Mouse (Mus musculus): ENCODE measurements around the gene Tmem167b. TPM values are rescaled to one million over a fixed set of nuclear protein-coding genes. Genes with fewer than 3 reads are reported as not detected.
"Not testable (repeated sequence)": the region's sequence is repeated elsewhere in the genome, so short reads cannot be mapped to it uniquely, and the experiment has no call there.

The Tmem167b gene
- polyA plus RNA-seq, 1 experiment from 2014 or later = 37.1 TPM

DNA sequence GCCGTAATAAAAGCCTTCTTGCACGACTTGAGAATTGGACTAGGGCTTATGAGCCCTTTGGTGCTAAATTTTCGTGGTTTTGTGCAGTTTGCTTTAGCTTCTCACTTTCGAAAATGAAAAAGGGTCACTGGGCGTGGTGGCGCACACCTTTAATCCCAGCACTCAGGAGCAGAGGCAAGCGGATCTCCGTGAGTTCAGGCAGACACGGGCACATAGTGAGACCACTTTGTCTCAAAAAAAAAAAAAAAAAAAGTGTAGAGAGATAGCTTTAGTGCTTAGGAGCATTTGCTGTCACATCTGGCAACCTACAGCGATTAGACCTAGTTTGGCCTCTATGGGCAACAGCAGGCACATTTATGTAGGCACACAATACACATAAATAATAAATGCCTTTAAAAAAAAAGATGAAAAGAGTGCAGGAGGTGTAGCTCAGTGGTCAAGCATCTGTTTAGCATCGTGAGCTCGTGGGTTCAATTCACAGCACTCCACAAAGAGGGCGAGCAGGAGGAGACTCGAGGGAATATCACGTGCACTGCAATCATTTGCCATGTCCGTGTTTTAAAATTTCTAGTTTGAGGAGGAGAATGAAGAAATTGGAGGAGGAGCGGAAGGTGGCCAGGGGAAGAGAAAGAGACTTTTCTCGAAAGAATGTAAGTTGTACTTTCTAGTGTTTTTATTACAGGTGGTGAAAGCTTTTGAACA is 10.2 kb upstream of the Tmem167b start:
- Histone ChIP-seq H3K9ac (ENCODE audit: low read length) (peak overlapping the region; percentile 82), H3K27ac (replicated peaks; ENCODE audit: low read depth, low read length) (no peak overlapping the region)
- WGBS = 51% methylated on average over 18 of the region's 18 CpGs

DNA sequence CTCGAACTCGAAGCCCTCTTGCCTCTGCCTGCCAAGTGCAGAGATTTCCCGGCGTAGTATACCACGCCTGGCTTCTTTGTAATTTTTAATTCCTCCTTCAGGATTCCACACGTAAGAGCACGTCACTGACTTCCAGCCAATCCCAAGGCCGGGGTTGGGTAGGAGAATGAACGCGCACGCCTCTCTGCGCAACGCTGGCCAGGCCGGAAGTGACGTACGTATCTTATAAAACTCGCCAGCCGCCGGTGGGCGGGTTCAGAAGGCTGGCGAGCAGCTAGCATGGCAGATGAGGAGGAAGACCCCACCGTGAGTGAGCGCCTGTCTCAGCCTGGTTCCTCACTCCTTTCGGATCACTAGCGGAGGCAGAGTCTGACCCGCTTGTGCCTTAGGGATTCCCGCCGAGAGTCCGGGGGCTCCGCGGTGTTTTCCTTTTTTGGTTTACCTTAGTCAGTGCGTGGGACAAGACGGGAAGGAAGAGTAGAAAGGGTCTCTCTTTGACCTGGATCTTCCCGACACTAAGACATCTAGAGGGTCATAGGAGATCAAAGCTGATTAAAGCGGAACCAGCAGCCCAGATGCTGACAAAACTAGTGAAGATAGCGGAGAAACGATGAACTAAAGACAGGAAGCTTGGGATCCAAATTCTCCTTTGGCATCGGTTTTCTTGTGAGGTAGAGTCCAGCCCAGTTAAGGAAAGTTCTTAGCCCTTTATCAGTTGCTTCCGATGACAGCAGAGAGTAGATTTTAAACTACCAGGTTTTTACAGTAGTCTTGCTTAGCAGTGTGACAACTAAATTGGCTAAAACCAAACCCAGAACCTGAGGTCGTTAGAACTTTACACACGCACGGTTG is 9.4 kb upstream of the Tmem167b start, which contains the start of gene Taf13:
Gene Taf13, plus strand, starts transcription at position 256 of the 852 bp plus-strand sequence.
- DNase-seq (ENCODE audit: low spot score) (peak; percentile 96), ATAC-seq (ENCODE audit: insufficient number of reproducible peaks, low FRiP score, low TSS enrichment, low read depth) (peak; percentile 98)
- Histone ChIP-seq H3K9ac (ENCODE audit: low read length) (peak within 1 kb of the TSS; percentile 82), H3K4me1 (ENCODE audit: control insufficient read depth, insufficient read depth, low read length) (0 out of 2 replicates have a peak, but pooled peaks cover 5% of the 10 kb centered on the region), H3K9me3 (ENCODE audit: control insufficient read depth, low read length) (no peaks in the 10 kb centered on the region), H3K27me3 (ENCODE audit: control insufficient read depth, insufficient read depth, low read length) (no peaks in the 10 kb centered on the region), H3K27ac (replicated peaks; ENCODE audit: low read depth, low read length) (no peak within 1 kb of the TSS), H3K4me2 (ENCODE audit: low read depth, severe bottlenecking) (peak within 1 kb of the TSS; percentile 77), H3K4me3 (ENCODE audit: low read depth, low read length) (peak within 1 kb of the TSS; percentile 63), H3K36me3 (ENCODE audit: control insufficient read depth, insufficient read depth, low read length) (no peaks in the 10 kb centered on the region)
- WGBS = under 1% methylated on average over 42 of the region's 42 CpGs

More for the DNA sequence above, 10.2 kb upstream of the Tmem167b start:
- 0 out of 2 replicates have a peak, but pooled peaks cover 5% of the 10 kb centered on the region for H3K4me1 ChIP-seq (ENCODE audit: control insufficient read depth, insufficient read depth, low read length)
- no peaks in the 10 kb centered on the region for H3K9me3 ChIP-seq (ENCODE audit: control insufficient read depth, low read length)
- H3K36me3 ChIP-seq (ENCODE audit: control insufficient read depth, insufficient read depth, low read length) = no peaks in the 10 kb centered on the region
- H3K27me3 ChIP-seq (ENCODE audit: control insufficient read depth, insufficient read depth, low read length) = no peaks in the 10 kb centered on the region
- no peak for ATAC-seq (ENCODE audit: insufficient number of reproducible peaks, low FRiP score, low TSS enrichment, low read depth)
- H3K4me2 ChIP-seq (ENCODE audit: low read depth, severe bottlenecking) = peak overlapping the region; percentile 77
- DNase-seq (ENCODE audit: low spot score) = no peak
- peak overlapping the region; percentile 63 for H3K4me3 ChIP-seq (ENCODE audit: low read depth, low read length)

DNA sequence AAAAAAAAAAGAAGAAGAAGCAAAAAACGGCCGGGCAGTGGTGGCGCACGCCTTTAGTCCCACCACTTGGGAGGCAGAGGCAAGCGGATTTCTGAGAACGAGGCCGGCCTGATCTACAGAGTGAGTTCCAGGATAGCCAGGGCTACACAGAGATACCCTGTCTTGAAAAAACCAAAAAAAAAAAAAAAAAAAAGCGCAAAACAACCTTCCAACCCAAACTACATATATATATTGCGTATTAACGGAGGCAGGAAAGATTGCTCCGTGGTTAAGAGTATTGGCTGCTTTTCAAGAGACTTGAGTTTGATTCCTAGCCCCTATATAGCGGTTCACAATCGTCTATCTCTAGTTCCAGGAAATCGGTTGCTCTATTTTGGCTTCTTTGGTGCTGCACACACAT is 8.5 kb upstream of the Tmem167b start:
- no peak overlapping the region for H3K9ac ChIP-seq (ENCODE audit: low read length)
- ATAC-seq (ENCODE audit: insufficient number of reproducible peaks, low FRiP score, low TSS enrichment, low read depth) = no peak
- H3K4me3 ChIP-seq (ENCODE audit: low read depth, low read length) = peak overlapping the region; percentile 63
- H3K27me3 ChIP-seq (ENCODE audit: control insufficient read depth, insufficient read depth, low read length) = no peaks in the 10 kb centered on the region
- no peak overlapping the region for H3K27ac ChIP-seq (replicated peaks; ENCODE audit: low read depth, low read length)
- peak overlapping the region; percentile 77 for H3K4me2 ChIP-seq (ENCODE audit: low read depth, severe bottlenecking)
- no peaks in the 10 kb centered on the region for H3K9me3 ChIP-seq (ENCODE audit: control insufficient read depth, low read length)
- no peak for DNase-seq (ENCODE audit: low spot score)
- 0 out of 2 replicates have a peak, but pooled peaks cover 5% of the 10 kb centered on the region for H3K4me1 ChIP-seq (ENCODE audit: control insufficient read depth, insufficient read depth, low read length)
- no peaks in the 10 kb centered on the region for H3K36me3 ChIP-seq (ENCODE audit: control insufficient read depth, insufficient read depth, low read length)
- 89% methylated on average over 14 of the region's 14 CpGs for WGBS

DNA sequence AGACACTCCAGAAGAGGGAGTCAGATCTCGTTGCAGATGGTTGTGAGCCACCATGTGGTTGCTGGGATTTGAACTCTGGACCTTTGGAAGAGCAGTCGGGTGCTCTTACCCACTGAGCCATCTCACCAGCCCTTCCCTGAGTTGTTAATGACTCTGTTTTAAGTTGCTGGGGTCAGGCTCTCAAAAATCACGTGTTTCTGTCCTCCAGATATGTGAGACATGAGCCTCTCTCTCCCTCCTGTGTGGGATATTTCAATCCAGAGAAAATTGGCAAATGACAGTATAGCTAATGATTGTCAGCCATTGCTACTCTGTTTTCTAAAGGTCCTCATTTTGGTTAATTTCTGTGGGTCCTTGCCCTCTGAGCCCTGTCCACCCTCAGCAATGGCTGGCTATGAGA is 7.4 kb upstream of the Tmem167b start:
- H3K4me2 ChIP-seq (ENCODE audit: low read depth, severe bottlenecking); H3K27ac ChIP-seq (replicated peaks; ENCODE audit: low read depth, low read length); H3K36me3 ChIP-seq (ENCODE audit: control insufficient read depth, insufficient read depth, low read length); H3K9me3 ChIP-seq (ENCODE audit: control insufficient read depth, low read length); H3K9ac ChIP-seq (ENCODE audit: low read length); H3K4me1 ChIP-seq (ENCODE audit: control insufficient read depth, insufficient read depth, low read length); ATAC-seq (ENCODE audit: insufficient number of reproducible peaks, low FRiP score, low TSS enrichment, low read depth); DNase-seq (ENCODE audit: low spot score); H3K4me3 ChIP-seq (ENCODE audit: low read depth, low read length); H3K27me3 ChIP-seq (ENCODE audit: control insufficient read depth, insufficient read depth, low read length): not testable (repeated sequence)
- 48% methylated on average over 2 of the region's 3 CpGs for WGBS

DNA sequence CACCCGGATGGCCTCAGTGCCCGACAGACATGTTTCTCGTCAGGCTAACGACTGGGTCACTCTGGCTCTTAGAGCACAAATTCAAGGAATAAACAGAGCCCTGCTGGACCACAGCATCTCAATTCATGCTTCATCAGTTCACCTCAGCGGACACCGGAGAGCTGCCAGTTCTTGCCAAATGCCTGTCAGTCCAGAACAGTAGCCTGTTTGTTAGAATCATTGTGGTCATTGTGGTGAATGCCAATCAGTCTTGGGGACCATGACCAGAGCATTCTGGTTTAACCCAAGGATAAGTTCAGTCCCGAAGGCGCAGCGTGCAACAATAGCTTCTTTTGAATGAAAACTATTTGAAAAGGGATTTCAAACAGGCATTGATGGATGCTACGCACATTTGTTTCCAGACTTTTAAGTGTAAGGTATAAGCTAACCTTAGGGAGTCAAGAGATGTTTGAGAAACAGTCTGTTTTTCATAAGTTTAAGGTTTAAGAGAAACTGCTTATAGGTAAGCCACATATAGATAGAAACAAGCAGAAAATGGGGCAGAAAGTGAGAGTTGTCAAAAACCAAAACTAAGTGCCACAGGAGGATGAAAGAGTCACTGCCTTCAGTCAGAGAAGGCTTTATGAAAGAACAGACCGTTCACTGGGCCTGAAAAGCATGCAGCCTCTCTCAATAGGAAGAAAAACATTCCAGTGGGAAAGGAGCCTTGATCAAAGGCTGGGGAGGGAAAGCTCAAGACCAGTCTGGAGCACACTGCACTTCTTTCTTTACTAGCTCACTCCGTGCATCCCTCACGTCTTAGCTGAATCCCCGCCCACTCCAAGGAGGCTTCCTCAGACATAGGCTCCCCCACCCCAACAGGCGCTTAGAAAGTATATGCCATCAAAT is 6.0 kb upstream of the Tmem167b start:
- Histone ChIP-seq H3K9ac (ENCODE audit: low read length) (no peak overlapping the region), H3K4me2 (ENCODE audit: low read depth, severe bottlenecking) (no peak overlapping the region), H3K27ac (replicated peaks; ENCODE audit: low read depth, low read length) (no peak overlapping the region), H3K4me3 (ENCODE audit: low read depth, low read length) (no peak overlapping the region), H3K27me3 (ENCODE audit: control insufficient read depth, insufficient read depth, low read length) (no peaks in the 10 kb centered on the region), H3K36me3 (ENCODE audit: control insufficient read depth, insufficient read depth, low read length) (no peaks in the 10 kb centered on the region), H3K9me3 (ENCODE audit: control insufficient read depth, low read length) (no peaks in the 10 kb centered on the region), H3K4me1 (ENCODE audit: control insufficient read depth, insufficient read depth, low read length) (0 out of 2 replicates have a peak, but pooled peaks cover 5% of the 10 kb centered on the region)
- WGBS = 62% methylated on average over 15 of the region's 15 CpGs
- ATAC-seq (ENCODE audit: insufficient number of reproducible peaks, low FRiP score, low TSS enrichment, low read depth) = no peak
- no peak for DNase-seq (ENCODE audit: low spot score)

DNA sequence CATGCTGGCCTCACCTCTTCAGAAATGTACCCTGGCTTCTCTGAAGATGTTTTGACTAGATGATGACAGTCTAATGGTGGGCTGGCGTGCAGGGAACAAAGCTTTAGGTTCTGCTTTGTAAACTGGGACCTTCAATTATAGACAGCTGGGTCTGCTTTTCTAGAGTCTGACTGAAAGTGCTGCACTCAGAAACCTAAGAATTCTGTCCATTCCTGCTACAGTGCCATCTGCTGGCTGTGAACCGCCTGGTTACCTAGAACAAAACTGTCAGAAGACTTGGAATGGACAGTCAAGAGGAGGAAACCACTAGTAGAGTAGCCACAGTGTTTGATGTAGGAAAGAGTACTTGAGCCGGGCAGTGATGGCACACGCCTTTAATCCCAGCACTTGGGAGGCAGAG is 1.0 kb upstream of the Tmem167b start:
- ATAC-seq (ENCODE audit: insufficient number of reproducible peaks, low FRiP score, low TSS enrichment, low read depth) = no peak
- 13% methylated on average over 4 of the region's 4 CpGs for WGBS
- H3K9me3 ChIP-seq (ENCODE audit: control insufficient read depth, low read length) = no peaks in the 10 kb centered on the region

DNA sequence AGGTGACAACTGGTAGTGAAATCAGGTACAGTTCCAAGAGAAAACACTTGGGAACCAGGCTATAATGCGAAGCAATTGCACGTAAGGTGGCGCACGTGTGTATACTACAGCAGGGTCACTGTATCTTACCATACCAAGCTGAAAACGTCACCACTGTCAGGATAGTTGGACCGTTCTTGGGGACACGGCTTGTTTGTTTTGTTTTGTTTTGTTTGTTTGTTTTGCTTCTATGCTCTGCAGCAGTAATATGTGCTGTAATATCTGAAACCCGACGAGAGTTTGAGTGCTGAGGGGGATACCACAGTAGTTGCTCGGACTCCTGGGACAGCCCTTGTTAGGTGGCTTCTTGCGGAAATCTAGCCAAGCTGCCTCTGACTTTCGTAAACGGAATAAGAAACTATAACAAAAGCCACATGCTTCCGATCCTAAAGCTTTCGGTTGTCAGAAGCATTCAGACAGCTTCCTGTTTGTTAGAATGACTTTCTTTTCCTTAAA is 558 bp upstream of the Tmem167b start:
- Histone ChIP-seq H3K9ac (ENCODE audit: low read length) (peak overlapping the region; percentile 2; the same call in 1 of the 2 replicates), H3K4me2 (ENCODE audit: low read depth, severe bottlenecking) (peak overlapping the region; percentile 63), H3K4me3 (ENCODE audit: low read depth, low read length) (peak overlapping the region; percentile 83), H3K36me3 (ENCODE audit: control insufficient read depth, insufficient read depth, low read length) (peaks cover 6% of the 10 kb centered on the region), H3K27ac (replicated peaks; ENCODE audit: low read depth, low read length) (peak overlapping the region; percentile 9; the same call in 1 of the 2 replicates), H3K27me3 (ENCODE audit: control insufficient read depth, insufficient read depth, low read length) (no peaks in the 10 kb centered on the region), H3K9me3 (ENCODE audit: control insufficient read depth, low read length) (no peaks in the 10 kb centered on the region), H3K4me1 (ENCODE audit: control insufficient read depth, insufficient read depth, low read length) (0 out of 2 replicates have a peak, but pooled peaks cover 3% of the 10 kb centered on the region)
- DNase-seq (ENCODE audit: low spot score) (no peak), ATAC-seq (ENCODE audit: insufficient number of reproducible peaks, low FRiP score, low TSS enrichment, low read depth) (peak; percentile 67)
- WGBS = 12% methylated on average over 15 of the region's 15 CpGs

More for the DNA sequence above, 1.0 kb upstream of the Tmem167b start:
- H3K4me3 ChIP-seq (ENCODE audit: low read depth, low read length) = peak overlapping the region; percentile 83; the same call in 1 of the 2 replicates
- H3K4me1 ChIP-seq (ENCODE audit: control insufficient read depth, insufficient read depth, low read length) = 0 out of 2 replicates have a peak, but pooled peaks cover 3% of the 10 kb centered on the region
- H3K9ac ChIP-seq (ENCODE audit: low read length) = no peak overlapping the region; the same call in 1 of the 2 replicates
- H3K27me3 ChIP-seq (ENCODE audit: control insufficient read depth, insufficient read depth, low read length) = no peaks in the 10 kb centered on the region
- DNase-seq (ENCODE audit: low spot score) = peak; percentile 87
- H3K36me3 ChIP-seq (ENCODE audit: control insufficient read depth, insufficient read depth, low read length) = peaks cover under 1% of the 10 kb centered on the region; the same call in 1 of the 2 replicates
- peak overlapping the region; percentile 63 for H3K4me2 ChIP-seq (ENCODE audit: low read depth, severe bottlenecking)
- H3K27ac ChIP-seq (replicated peaks; ENCODE audit: low read depth, low read length) = no peak overlapping the region

Data from limb, embryonic 11.5 days (tissue).